Mouse (Mus musculus) heart, postnatal 36 days (tissue): ENCODE measurements around the gene Snx15. TPM values are rescaled to one million over a fixed set of nuclear protein-coding genes. Genes with fewer than 3 reads are reported as not detected.

Source experiments
- DNase-seq, 2 experiments: peaks; one replicate each; pipeline ENCODE4 v3.0.0; 2021 to 2022
- intact Hi-C: fragments of 180-260 bp; cut with DNase I; formaldehyde crosslinking; loops from one replicate; pipeline ENCODE4 v1.15.1; 2025
- total RNA-seq, 2 experiments: library from RNA; stranded (reverse); gene quantifications; 2 replicates each; pipeline ENCODE4 v1.2.3; 2021

The Snx15 gene
- total RNA-seq, 2 experiments from 2014 or later, result 12.8 to 13.3 TPM

GRCm38 (mm10) chr19:6076564-6077393 lies 51.3 kb downstream of the Snx15 start, which contains the start of gene Vps51:
TSS of gene Vps51 (minus strand) at chr19:6077231.
- intact Hi-C loops, result loop anchor here (5.0 kb wide), 1 partner anchor 256 kb away; the partner anchor contains the start of gene Men1
- DNase-seq, result peak; percentile 86 to 87

GRCm38 (mm10) chr19:6073889-6074288 lies 54.2 kb downstream of the Snx15 start:
- no peak for DNase-seq
- intact Hi-C loops, result no loop called here

- intact Hi-C loops, result no loop called here
- DNase-seq, result no peak
Observed at GRCm38 (mm10) chr19:6071261-6071660, 56.8 kb downstream of the Snx15 start.

GRCm38 (mm10) chr19:6070571-6071250 lies 57.4 kb downstream of the Snx15 start:
- intact Hi-C loops, result no loop called here
- DNase-seq, result no peak

- intact Hi-C loops, result no loop called here
Observed at GRCm38 (mm10) chr19:6069851-6070250, 58.3 kb downstream of the Snx15 start.

More at GRCm38 (mm10) chr19:6069851-6070250, 58.3 kb downstream of the Snx15 start:
- no peak for DNase-seq

Other genes with a start within 250 kb of the Snx15 start
- gene Tigd3, start 234.2 kb downstream of the Snx15 start, total RNA-seq, result under 1 TPM; 0.57 to 0.64 TPM
- 10 to 100 TPM; 75.8 to 96.2 TPM for gene Dpf2, start 215.3 kb downstream of the Snx15 start, total RNA-seq
- 1 to 10 TPM; 9.3 to 9.5 TPM for gene Cdc42ep2, start 203.5 kb downstream of the Snx15 start, total RNA-seq
- gene Pola2, start 164.1 kb downstream of the Snx15 start, total RNA-seq, result 10 to 100 TPM; 10.6 to 10.9 TPM
- not detected for gene Slc22a20, start 142.2 kb downstream of the Snx15 start, total RNA-seq
- 10 to 100 TPM; 34.7 to 35.2 TPM for gene Capn1, start 112.4 kb downstream of the Snx15 start, total RNA-seq
- 10 to 100 TPM; 19.4 to 26.4 TPM for gene Syvn1, start 81.7 kb downstream of the Snx15 start, total RNA-seq
- gene Mrpl49, start 70.5 kb downstream of the Snx15 start, total RNA-seq, result 10 to 100 TPM; 36.2 to 39.7 TPM
- 100 to 1,000 TPM; 556 to 559 TPM for gene Fau, start 70.5 kb downstream of the Snx15 start, total RNA-seq
- 10 to 100 TPM; 11.3 to 11.5 TPM for gene Znhit2, start 67.1 kb downstream of the Snx15 start, total RNA-seq
- 1 to 10 TPM; 3.0 to 3.7 TPM for gene Tm7sf2, start 59.9 kb downstream of the Snx15 start, total RNA-seq
- gene Vps51, start 51.1 kb downstream of the Snx15 start, total RNA-seq, result 10 to 100 TPM; 23.9 to 25.0 TPM
- not detected for gene Tmem262, start 48.3 kb downstream of the Snx15 start, total RNA-seq
- gene Gm28374, start 46.0 kb downstream of the Snx15 start, total RNA-seq, result not detected
- 10 to 100 TPM; 17.0 to 17.9 TPM for gene Zfpl1, start 43.3 kb downstream of the Snx15 start, total RNA-seq
- gene Cdca5, start 43.3 kb downstream of the Snx15 start, total RNA-seq, result under 1 TPM; 0.19 TPM
- not detected for gene AC131692.1, start 33.9 kb downstream of the Snx15 start, total RNA-seq
- not detected for gene Naaladl1, start 22.5 kb downstream of the Snx15 start, total RNA-seq
- gene Sac3d1, start 9.7 kb downstream of the Snx15 start, total RNA-seq, result 1 to 10 TPM; 8.5 to 8.8 TPM
- gene Batf2, start 12.7 kb upstream of the Snx15 start, total RNA-seq, result under 1 TPM; 0.69 to 0.89 TPM
- 10 to 100 TPM; 57.7 to 67.5 TPM for gene Arl2, start 13.2 kb upstream of the Snx15 start, total RNA-seq
- not detected for gene Majin, start 56.1 kb upstream of the Snx15 start, total RNA-seq
- not detected for gene Gpha2, start 98.1 kb upstream of the Snx15 start, total RNA-seq
- gene Ppp2r5b, start 107.6 kb upstream of the Snx15 start, total RNA-seq, result 10 to 100 TPM; 34.5 to 35.3 TPM
- gene Atg2a, start 113.4 kb upstream of the Snx15 start, total RNA-seq, result 10 to 100 TPM; 24.5 to 25.9 TPM
- 100 to 1,000 TPM; 105 to 151 TPM for gene Ehd1, start 148.4 kb upstream of the Snx15 start, total RNA-seq
- gene Cdc42bpg, start 178.2 kb upstream of the Snx15 start, total RNA-seq, result 10 to 100 TPM; 10.9 to 11.9 TPM
- gene Men1, start 206.7 kb upstream of the Snx15 start, total RNA-seq, result 10 to 100 TPM; 12.1 to 14.2 TPM
- 10 to 100 TPM; 36.4 to 56.7 TPM for gene Map4k2, start 212.8 kb upstream of the Snx15 start, total RNA-seq
- gene Sf1, start 235.4 kb upstream of the Snx15 start, total RNA-seq, result 100 to 1,000 TPM in 1 of 2 experiments, 10 to 100 TPM in 1; 89.4 to 101 TPM